Mouse (Mus musculus) kidney, adult 2 months (tissue): ENCODE results near the gene Arid1b. TPM values are rescaled to one million over a fixed set of nuclear protein-coding genes. Genes with fewer than 3 reads are reported as not detected.

ENCODE experiments used
- DNase-seq: peaks from one replicate; pipeline ENCODE4 v3.0.0; 2021
- H3K27ac ChIP-seq: fragments of 200-500 bp; 2 replicates; pipeline ENCODE4 v1.5.1; 2012; ENCODE audit warnings: low read depth, low read length, control low read depth, inconsistent platforms; ENCODE audit not compliant: insufficient read depth
- H3K27me3 ChIP-seq: fragments of 200-500 bp; replicated peaks from 2 replicates; pipeline ENCODE4 v1.6.1; 2012; ENCODE audit warnings: mild to moderate bottlenecking, moderate library complexity, low read length, inconsistent platforms; ENCODE audit not compliant: control insufficient read depth, insufficient read depth
- H3K36me3 ChIP-seq: fragments of 200-500 bp; 2 replicates; pipeline ENCODE4 v1.6.1; 2012; ENCODE audit warnings: mild to moderate bottlenecking, moderate library complexity, low read length, inconsistent platforms; ENCODE audit not compliant: control insufficient read depth, insufficient read depth
- H3K4me1 ChIP-seq: fragments of 200-500 bp; 2 replicates; pipeline ENCODE4 v1.6.1; 2011; ENCODE audit warnings: low read length; ENCODE audit not compliant: control insufficient read depth, insufficient read depth
- H3K4me3 ChIP-seq: fragments of 200-500 bp; 2 replicates; pipeline ENCODE4 v1.5.1; 2011; ENCODE audit warnings: mild to moderate bottlenecking, low read depth, low read length, control low read depth; ENCODE audit not compliant: insufficient read depth
- CTCF ChIP-seq: fragments of 200-500 bp; conservative IDR thresholded peaks from 2 replicates; pipeline ENCODE4 v1.5.1; 2011; ENCODE audit warnings: low read depth, mild to moderate bottlenecking, control low read depth, low read length, moderate library complexity, mixed read lengths; ENCODE audit not compliant: insufficient read depth, insufficient read length
- POLR2A ChIP-seq: fragments of 200-500 bp; IDR thresholded peaks from one replicate; pipeline ENCODE4 v1.6.1; 2011; ENCODE audit warnings: low read depth, low read length, control low read depth
- WGBS: fragments of 180-500 bp; shearing (Covaris S2); methylation state at CpG from one replicate; pipeline ENCODE4 v1.1.7; 2018; 5-methylcytosine and 5-hydroxymethylcytosine counted together
- polyA plus RNA-seq: library from polyadenylated mRNA; depleted of rRNA; stranded (reverse); fragments of >200 nt; gene quantifications from 2 replicates; pipeline ENCODE4 v1.2.3, GENCODE M21; 2012

The Arid1b gene
- polyA plus RNA-seq, 1 experiment, result 20.6 TPM

DNA sequence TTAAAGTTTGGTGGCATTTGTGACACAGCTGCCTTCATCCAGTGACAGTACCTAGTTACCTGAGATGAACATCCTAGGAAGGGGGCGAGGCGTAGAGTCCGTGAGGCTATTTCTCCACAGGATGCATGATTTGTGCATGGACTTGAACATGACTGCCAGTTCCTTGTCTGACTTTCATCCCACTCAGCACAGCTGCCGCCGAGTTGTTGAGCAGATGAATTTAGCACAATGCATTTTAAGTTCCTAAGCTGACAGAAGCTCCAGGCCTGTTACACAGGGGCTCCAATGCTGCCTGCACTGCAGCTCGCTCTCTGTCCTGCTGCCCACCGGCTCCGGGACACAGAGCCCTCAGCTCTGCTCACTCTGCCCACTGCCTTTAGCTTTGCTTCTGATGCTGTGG is 181.4 kb downstream of the Arid1b start:
- H3K27ac ChIP-seq, result no peak overlapping the region
- H3K36me3 ChIP-seq, result no peaks in the 10 kb centered on the region
- no peak for DNase-seq
- H3K4me1 ChIP-seq, result peaks cover 17% of the 10 kb centered on the region
- no peak overlapping the region for H3K4me3 ChIP-seq
- 88% methylated on average over 8 of the region's 8 CpGs for WGBS
- no peaks in the 10 kb centered on the region for H3K27me3 ChIP-seq
- TF ChIP-seq CTCF (no peak), POLR2A (no peak)

DNA sequence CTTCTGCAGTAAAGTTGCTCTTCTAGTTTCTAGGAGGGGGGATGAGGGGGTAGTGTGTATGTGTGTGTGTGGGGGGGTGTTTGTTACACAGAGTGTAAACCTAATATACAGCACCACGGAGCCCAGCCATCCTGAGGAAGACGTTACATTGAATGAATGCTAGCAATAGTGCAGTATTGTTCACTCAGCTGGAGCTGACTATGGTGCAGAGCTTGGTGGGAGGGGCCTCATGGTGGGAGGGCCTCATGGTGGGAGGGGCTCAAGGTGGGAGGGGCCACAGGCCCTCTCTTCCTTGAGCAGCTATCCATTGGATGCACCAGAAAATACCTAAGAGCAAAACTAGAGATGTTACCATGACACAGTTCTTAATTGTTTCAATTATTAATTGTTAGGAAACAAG is 182.2 kb downstream of the Arid1b start:
- Histone ChIP-seq H3K36me3 (no peaks in the 10 kb centered on the region), H3K27me3 (no peaks in the 10 kb centered on the region), H3K27ac (no peak overlapping the region), H3K4me1 (peaks cover 17% of the 10 kb centered on the region), H3K4me3 (no peak overlapping the region)
- DNase-seq, result no peak
- 70% methylated on average over 2 of the region's 2 CpGs for WGBS
- no peak for TF ChIP-seq CTCF
- TF ChIP-seq POLR2A, result no peak

- H3K27ac ChIP-seq, result no peak overlapping the region
- H3K4me1 ChIP-seq, result peaks cover 17% of the 10 kb centered on the region
- 44% methylated on average over 10 of the region's 10 CpGs for WGBS
- peak; percentile 75 for DNase-seq
- no peaks in the 10 kb centered on the region for H3K27me3 ChIP-seq
- H3K36me3 ChIP-seq, result no peaks in the 10 kb centered on the region
- H3K4me3 ChIP-seq, result no peak overlapping the region
- TF ChIP-seq CTCF, result no peak
- no peak for TF ChIP-seq POLR2A
Measured at GRCm38 (mm10) chr17:5178534-5178933, 184.4 kb downstream of the Arid1b start.

- peak; percentile 33 for DNase-seq
- no peaks in the 10 kb centered on the region for H3K27me3 ChIP-seq
- H3K27ac ChIP-seq, result no peak overlapping the region
- TF ChIP-seq POLR2A, result no peak
- no peak for TF ChIP-seq CTCF
- WGBS, result 27% methylated on average over 7 of the region's 7 CpGs
- H3K36me3 ChIP-seq, result no peaks in the 10 kb centered on the region
- H3K4me3 ChIP-seq, result no peak overlapping the region
- H3K4me1 ChIP-seq, result peaks cover 17% of the 10 kb centered on the region
Measured at GRCm38 (mm10) chr17:5179004-5179403, 184.9 kb downstream of the Arid1b start.

DNA sequence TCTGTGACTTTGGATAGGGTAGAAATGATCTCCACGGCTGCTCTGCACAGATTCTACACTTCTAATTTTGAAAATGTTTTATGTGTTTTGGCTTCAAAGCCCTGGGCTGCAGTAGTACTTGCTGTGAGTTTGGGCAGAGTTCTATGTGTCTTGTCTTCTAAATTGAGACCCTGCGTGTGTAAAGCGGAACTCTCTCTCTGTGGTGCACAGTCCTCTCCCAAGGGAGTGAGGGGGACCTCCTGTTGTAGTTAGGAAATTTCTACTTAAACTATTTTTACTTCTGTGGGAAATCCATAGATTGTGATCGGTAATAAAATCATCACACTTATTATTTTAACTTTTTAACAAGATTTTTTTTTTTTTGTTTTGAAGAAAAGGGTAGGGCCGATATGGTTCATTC is 185.3 kb downstream of the Arid1b start:
- no peaks in the 10 kb centered on the region for H3K36me3 ChIP-seq
- no peak for DNase-seq
- no peak for TF ChIP-seq CTCF
- no peak for TF ChIP-seq POLR2A
- WGBS, result 62% methylated on average over 5 of the region's 5 CpGs
- no peaks in the 10 kb centered on the region for H3K27me3 ChIP-seq
- no peak overlapping the region for H3K4me3 ChIP-seq
- H3K27ac ChIP-seq, result no peak overlapping the region
- peaks cover 17% of the 10 kb centered on the region for H3K4me1 ChIP-seq

DNA sequence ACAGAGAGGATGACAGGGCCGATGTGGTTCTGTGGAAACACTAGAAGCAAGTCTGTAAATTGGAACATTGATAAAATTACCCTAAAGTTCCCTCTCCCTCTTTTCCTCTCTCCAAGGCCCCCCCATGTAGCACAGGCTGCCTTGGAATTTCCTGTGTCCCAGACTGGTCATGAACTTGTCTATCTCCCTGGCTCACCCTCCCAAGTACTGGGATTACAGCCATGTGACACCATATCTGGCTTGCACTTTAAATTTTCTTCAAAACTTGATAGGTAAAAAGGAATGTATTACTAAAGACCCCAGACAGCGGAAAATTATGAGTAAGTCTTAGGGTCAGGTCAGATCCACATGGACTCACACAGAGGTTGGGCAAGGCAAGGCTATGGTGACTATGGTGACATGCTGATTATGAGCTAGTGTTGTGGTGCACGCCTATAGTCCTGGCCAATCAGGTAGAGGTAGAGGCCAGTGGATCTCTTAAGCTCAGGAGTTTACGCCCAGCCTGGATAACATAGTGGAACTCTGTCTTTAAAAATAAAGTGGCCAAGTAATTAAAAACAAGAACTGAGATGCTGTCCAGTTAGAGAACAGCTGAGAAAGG is 185.9 kb downstream of the Arid1b start:
- TF ChIP-seq CTCF (no peak), POLR2A (no peak)
- Histone ChIP-seq H3K4me1 (peaks cover 17% of the 10 kb centered on the region), H3K4me3 (no peak overlapping the region), H3K36me3 (no peaks in the 10 kb centered on the region), H3K27ac (no peak overlapping the region), H3K27me3 (no peaks in the 10 kb centered on the region)
- WGBS, result 73% methylated on average over 4 of the region's 4 CpGs
- no peak for DNase-seq

GRCm38 (mm10) chr17:5180925-5181324 is 186.8 kb downstream of the Arid1b start:
- WGBS, result 55% methylated on average over 6 of the region's 6 CpGs
- DNase-seq, result no peak
- Histone ChIP-seq H3K27me3 (no peaks in the 10 kb centered on the region), H3K36me3 (no peaks in the 10 kb centered on the region), H3K4me3 (no peak overlapping the region), H3K4me1 (peaks cover 17% of the 10 kb centered on the region), H3K27ac (no peak overlapping the region)
- TF ChIP-seq POLR2A (no peak), CTCF (no peak)

GRCm38 (mm10) chr17:5182493-5182892 is 188.4 kb downstream of the Arid1b start:
- Histone ChIP-seq H3K27me3 (no peaks in the 10 kb centered on the region), H3K4me3 (no peak overlapping the region), H3K4me1 (peaks cover 17% of the 10 kb centered on the region), H3K27ac (no peak overlapping the region), H3K36me3 (no peaks in the 10 kb centered on the region)
- WGBS, result 89% methylated on average over 4 of the region's 4 CpGs
- DNase-seq, result no peak
- TF ChIP-seq CTCF (no peak), POLR2A (no peak)
